Mouse (Mus musculus) 416B (cell line): Measurements from ENCODE around the gene Ccdc134.
"Not testable (repeated sequence)": the region's sequence is repeated elsewhere in the genome, so short reads cannot be mapped to it uniquely, and the experiment has no call there.

Experiments
- DNase-seq: peaks from one replicate; pipeline ENCODE4 v3.0.0; 2011; ENCODE audit warnings: low read depth

Ccdc134 gene

DNA sequence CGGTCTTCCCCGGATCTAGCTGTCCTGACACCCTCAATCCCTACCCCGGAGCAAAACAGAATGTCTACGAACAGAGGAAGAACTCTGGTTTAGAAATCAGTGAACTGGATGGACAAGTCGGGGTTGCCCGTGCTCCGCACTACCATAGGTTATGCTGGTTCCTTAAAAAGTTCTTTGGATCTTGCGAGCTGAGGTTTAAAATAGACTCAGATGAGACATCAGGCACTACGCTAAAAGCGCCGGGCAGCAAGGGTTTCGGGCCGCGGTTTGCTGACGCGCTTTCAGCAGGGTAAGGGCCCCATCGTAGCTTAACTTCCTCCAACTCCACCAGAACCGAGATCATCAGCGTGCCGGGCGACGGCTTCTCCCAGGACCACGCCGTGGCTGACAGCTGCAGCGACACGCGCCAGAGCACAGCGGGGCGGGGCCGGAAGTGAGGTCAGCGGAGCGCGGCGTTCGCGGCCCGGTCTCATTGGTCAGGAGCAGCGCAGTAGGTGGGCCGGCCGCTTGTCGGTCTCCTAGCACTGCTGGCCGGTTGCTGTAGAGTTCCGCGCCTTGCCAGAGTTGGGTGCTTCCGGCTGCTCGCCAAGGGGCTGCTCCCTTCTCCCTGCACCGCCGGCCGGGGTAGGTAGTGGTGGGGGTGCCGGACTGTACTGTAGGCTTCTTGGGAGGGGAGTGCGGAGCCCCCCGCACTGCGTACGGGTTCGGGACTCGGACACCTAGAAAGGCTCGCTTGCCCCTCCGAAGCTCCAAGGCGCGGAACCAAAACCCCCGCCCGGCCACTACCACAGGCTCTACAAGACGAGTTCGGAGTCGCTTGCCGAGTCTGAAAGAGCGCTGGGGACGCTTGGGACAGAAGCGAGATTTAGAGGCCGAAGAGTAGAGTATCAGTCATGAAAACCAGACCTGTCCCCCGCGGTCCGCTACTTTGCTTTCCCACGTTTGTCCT lies at the start of gene Ccdc134:
TSS of gene Ccdc134 (plus strand) at position 497 of the 949 bp plus-strand sequence.
- DNase-seq, result peak; percentile 95

DNA sequence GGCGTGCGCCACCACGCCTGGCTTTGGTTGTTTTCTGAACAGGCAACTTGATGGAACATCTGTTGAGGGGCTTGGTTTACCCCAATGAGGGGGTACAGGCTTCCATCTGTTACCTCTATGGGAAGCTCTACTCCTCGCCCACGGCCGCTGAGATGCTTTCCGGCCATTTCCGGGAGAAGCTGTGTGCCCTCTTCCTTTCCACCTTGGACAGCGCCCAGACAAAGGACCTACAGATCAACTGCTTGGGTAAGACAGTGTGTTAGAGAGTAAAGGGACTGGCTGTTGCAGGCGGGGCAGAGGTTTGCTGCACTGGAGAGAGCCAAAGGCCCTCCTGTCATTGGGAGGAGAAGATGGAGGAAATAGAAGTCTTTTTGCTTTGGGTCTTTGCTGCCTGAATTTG lies 47.8 kb upstream of the Ccdc134 start:
- peak; percentile 26 for DNase-seq

DNA sequence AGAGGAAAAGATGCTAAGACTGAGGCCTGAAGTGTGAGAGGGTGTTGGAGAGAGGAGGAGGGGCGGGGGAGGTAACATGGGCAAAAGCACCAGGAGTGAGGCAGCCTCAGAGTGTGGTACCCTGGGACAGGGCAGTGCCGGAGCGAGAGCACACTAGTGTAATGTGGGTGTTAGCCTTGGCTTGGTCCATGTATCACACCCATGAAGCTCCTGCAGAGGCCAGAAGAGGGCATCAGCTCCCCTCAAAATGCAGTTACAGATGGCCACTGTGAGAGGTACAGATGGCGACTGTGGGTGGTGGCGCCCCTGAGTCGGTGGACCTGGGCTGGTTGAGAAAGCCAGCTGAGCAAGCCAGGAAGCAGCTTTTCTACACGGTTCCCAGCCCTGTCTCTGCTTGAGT lies 46.6 kb upstream of the Ccdc134 start:
- DNase-seq, result peak; percentile 70

DNA sequence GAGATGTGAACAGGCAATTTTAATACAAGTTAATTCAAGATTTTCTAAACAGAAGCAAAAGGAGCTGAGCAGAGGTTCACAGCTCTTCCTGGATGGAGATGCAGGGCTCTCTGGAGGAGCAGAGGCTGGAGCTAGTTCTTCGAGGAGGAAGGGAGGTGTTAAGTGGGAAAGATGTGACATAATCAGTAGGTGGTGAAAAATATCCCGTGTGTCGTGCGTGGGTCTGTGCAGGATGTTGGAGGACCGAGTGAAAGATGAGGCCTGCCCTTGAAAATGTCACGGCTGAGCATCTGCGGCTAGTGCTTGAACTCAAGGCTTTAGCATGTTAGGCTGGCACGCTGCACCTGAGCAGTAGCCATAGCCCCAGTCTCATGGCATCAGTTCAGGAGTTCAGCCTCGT lies 42.1 kb upstream of the Ccdc134 start:
- DNase-seq, result no peak

DNA sequence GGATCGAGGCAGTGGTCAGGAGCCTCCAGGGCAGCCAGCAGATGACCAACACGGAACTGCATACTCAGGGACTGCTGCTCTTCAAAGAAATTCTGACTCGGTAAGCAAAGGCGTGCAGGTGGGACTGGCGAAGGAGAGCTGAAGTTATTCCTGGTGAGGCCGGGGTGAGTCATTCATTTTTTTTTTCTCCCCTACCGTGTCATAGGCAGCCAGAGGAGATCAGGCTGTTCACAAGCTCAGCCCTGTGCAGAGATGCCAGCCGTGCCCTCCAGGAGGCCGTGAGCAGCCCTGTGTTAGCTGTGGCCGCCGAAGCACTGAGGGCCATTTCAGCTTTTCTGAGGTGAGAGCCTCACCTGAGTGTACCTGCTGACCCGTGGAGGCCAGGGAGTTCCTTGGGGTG lies 41.6 kb upstream of the Ccdc134 start:
- DNase-seq, result no peak

DNA sequence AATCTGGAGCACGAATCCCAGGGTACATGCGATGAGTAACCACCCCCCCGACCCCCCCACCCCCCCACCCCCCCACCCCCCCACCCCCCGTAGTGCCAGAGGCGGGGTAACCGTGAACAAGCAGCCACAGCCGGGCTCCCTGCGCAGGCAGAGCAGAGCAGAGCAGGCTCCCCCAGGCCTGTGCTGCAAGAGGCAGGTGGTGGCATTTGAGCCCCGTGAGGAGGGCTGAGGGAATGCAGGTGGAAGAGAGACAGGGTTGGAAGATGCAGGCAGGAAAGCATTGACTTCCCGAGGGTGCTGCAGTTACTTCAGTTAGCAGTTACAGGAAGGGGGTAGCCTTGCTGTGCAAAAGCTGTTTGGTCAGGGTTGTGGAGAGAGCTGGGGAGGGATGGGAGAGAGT lies 40.5 kb upstream of the Ccdc134 start:
- DNase-seq, result no peak

DNA sequence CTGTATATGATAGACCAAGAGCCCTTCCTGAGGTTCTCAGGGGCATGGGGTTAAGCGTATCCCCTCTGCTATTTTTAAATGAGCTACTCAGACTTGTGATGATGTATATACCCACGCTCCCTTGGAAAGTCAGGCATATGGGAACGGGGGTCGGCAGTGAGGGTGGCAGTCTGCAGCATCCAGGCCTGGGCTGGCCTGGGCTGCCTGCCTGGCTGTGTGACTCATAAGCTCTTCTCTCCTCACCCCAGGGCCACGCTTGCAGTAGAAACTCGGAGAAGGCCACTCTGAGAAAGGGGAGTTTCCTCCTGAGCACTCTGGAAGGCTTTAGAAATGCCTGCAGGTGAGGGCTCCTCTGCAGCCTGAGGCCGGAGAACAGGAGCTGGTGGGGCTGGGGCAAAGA lies 36.7 kb upstream of the Ccdc134 start:
- no peak for DNase-seq

DNA sequence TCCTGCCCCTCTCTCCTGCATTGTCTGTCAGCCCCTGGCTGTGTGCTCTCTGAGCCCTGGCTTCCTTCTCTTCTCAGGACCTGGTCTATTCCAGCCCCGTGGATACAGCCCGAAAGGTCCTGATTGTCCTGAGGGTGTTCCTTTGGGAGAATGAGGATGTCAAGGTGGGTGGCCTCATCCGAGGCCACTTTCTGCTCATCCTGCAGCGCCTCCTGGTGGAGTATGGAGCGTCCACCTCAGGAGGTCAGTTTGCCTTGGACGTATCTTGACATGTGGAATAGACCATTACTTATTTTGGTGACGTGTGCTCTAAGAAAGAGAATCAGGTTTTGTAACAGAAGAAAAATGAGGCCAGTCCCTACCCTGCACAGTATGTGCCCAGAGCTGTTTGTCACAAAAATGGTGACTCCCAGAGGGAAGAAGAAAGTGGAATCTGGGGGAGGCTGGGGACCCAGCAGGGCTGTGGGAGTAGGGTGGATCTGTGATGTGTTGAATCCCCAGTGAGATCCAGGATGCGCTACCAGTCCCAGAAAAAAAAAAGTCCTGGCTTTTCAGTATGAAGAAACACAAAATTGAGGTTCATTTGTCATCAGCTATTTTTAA lies 20.7 kb upstream of the Ccdc134 start:
- peak; percentile 47 for DNase-seq

DNA sequence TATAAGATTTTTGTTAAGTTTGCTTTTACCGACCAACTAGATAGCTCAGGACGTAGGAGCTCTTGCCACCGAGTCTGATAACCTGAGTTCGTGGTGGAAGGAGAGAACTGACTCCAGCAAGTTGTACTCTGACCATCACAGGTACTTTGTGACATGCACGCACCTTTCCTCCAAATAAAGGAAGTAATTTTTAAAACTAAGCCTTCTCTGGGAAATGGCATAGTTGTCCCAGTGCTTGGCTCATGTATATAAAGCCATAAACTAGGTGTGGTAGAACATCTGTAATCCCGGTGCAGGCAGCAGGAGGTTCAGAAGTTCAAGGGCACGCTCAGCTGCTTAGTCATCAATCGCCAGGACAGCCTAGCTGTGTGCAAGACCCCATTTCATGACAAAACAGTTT lies 7.2 kb upstream of the Ccdc134 start:
- no peak for DNase-seq

DNA sequence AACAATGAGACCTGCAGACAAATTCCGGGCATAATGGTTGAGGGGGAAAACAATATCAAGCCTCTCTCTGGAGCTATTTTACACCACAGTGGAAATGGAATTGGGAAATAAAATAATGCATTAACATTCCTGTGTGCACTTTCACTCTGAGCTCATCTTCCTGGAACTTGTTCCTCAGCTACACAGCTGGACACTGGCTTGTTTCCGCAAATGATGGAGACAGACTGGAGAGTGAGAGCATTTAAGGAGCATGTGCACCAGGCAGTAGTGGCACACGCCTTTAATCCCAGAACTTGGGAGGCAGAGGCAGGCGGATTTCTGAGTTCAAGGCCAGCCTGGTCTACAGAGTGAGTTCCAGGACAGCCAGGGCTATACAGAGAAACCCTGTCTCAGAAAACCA lies 1.0 kb upstream of the Ccdc134 start:
- DNase-seq, result not testable (repeated sequence)

DNA sequence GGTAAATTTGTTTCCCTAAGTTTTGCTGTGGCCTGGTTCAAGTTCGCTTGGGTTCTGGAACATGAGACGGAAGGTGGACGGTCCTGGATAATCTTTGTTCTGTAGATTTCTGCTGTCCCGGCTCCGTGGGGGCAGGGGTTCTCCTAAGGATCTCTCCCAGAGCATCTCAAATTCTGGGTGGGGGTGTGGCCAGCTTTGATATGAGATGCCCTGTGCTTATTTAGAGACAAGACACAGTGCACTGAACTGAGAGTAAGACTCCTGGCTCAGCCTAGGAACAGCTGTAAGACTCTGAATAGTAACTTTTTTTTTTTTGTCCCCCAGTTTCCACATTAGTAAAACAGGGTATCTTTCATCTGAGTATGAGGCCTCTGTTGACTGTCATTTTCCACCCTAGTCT lies 676 bp downstream of the Ccdc134 start:
- no peak for DNase-seq

DNA sequence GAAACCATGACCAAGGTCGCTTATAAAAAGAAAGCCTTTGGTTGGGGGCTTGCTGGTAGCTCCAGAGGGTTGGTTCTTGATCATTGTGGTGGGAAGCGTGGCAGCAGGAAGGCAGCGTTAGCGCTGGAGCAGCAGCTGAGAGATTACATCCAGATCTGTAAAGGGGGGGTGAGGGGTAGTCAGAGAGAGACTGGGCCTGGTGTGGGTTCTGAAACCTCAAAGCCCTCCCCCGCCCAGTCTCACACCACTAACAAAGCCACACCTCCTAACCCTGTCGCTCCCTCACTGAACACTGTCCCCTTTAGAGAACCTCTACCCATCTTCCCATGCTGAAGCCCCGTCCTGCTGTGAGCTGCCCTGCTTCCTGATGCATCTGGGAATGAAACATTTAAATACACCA lies 2.9 kb downstream of the Ccdc134 start:
- DNase-seq, result peak; percentile 84

DNA sequence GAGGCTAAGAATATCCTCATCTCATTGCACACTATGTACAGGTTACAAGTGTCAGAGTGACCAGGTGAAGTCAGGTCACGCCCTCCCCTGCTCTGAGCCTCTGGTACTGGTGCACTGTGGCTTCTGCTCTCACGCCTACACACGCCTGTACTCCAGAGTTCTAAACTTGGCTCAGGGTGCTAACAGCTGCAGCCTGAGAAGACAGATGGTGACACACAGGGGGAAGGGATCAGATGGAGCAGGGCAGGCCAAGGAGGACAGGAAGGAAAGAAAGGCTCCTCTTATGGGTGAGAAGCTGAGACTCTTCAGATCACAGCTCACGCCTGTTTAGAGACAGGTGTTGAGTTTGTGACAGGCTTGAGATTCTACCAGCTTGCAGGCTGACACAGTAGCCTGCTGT lies 7.7 kb downstream of the Ccdc134 start:
- no peak for DNase-seq

DNA sequence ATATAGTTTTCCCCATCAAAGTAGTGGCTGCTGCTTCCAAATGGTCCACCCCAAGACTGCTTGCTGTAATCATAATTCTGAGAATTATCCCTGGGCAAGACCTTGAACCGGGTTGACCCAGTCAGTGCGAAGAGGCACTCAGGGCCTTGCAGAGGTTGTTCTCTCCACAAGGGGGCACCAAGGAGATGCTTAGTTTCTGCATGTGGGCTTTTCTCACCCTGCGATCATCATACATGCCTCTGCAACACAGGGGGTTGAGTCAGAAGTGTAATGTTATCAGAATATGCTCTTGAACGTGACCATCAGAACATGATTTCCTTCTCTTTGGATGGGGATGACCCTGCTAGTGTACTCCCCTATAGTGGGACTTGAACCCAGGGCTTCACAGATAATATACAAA lies 10.8 kb downstream of the Ccdc134 start:
- peak; percentile 79 for DNase-seq

DNA sequence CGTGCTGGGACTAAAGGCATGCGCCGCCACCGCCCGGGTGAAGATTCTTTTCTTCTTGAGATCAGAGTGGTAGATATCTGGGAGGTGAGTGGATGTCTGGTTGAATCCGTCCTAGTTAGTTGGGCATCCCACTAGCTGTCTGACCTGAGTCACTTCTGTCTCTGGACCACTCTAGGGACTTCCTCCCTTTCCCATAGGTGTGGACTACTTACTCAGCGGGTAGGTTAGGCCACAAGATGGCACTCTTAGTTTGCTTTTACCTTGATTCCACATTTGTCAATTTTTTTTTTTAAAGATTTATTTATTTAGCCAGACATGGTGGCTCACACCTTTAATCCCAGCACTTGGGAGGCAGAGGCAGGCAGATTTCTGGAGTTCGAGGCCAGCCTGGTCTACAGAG lies 11.5 kb downstream of the Ccdc134 start:
- peak; percentile 70 for DNase-seq

DNA sequence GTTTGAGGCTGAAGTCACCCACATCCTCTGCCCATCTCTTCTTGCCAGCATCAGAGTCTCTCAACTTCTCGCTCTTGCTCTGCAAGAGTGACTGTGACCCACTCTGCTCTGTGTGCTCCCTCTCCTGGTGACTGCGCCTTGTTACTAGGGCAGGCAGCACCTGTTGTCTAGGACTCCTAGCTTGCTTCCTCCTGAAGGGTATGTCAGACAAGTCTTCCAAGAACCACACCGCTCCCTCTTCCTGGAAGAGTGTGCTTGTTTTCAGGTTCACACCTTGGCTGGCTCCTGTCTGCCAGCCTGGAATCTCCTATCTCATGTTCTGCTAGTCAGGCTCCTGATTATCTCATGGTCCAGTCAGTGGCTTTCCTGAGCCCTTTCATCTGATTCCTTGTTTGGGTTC lies 12.6 kb downstream of the Ccdc134 start:
- no peak for DNase-seq

DNA sequence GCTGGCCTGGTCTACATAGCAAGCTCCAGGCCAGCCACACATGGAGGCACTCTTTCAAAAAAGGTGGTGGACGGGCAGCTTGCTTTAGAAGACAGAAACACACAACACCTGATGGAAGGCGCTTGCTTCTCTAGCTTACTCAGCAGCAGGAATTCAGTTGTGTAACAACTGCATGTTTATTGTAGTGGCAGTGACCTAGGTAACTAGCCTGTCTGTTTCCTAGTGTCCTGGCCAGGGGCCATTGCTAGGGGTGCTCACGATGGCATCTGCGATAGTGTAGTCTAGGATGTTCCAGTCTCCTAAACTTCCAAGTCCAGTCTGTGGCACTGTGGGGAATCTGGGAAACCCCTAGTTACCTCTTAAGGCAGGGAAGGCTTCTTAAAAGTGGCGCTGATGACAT lies 16.4 kb downstream of the Ccdc134 start:
- DNase-seq, result no peak

DNA sequence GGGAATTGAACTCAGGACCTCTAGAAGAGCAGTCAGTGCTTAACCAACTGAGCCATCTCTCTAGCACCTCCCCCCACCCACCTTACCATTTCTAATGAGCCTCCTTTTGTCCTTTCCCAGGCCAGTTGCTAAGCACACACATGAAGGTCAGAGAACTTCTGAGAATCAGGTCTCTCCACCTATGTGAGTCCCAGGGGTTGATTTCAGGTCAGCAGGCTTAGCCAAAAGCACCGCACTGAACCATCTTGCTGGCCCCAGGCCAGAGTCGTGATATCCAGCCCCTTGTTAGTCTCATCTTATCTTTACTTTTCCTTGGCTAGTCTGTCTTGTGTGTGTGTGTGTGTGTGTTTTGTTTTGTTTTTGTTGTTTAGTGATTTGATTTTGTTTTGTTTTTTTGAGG lies 17.7 kb downstream of the Ccdc134 start:
- no peak for DNase-seq

DNA sequence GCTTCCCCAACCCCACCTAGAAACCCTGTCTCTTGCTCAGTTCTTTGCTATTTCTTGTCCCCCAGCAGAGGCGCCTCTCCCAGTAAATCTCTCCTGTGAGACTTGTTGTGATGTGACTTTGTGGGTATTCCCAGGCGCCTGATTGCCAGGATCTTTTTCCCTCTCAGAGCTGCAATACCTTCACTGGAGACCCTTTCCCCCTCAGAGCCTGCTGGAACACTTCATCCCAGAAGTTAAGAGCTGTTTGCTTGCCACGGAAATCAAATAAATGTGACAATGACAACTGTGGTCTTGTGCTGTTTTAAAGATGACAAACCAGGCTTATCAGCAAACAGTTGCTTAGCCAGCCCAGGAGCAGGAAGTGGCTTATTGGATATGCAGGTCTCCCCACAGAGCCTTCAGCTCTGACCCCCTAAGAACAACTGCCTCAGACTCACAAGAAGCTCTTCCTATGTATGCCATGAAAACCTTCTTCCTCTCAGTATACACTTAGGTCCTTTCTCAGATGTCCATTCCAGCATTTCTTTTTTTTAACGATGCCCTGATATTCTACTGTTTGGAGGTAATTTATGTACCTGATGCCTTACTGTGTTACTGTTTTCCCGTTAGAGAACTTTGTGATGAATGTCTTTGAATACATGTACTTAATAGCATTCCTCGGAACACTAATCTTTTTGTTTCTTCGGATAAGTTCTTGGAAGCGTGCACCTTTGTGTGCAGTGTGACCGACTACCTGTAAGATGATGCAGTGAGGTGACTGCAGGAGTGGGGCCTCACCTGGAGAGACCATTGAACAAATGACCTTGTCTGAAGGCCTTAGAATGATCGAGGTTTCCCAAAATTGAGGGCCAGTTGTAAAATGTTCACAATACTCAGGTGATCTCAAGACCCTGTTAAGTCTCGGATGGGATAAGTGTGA lies 18.4 kb downstream of the Ccdc134 start:
- peak; percentile 88 for DNase-seq

DNA sequence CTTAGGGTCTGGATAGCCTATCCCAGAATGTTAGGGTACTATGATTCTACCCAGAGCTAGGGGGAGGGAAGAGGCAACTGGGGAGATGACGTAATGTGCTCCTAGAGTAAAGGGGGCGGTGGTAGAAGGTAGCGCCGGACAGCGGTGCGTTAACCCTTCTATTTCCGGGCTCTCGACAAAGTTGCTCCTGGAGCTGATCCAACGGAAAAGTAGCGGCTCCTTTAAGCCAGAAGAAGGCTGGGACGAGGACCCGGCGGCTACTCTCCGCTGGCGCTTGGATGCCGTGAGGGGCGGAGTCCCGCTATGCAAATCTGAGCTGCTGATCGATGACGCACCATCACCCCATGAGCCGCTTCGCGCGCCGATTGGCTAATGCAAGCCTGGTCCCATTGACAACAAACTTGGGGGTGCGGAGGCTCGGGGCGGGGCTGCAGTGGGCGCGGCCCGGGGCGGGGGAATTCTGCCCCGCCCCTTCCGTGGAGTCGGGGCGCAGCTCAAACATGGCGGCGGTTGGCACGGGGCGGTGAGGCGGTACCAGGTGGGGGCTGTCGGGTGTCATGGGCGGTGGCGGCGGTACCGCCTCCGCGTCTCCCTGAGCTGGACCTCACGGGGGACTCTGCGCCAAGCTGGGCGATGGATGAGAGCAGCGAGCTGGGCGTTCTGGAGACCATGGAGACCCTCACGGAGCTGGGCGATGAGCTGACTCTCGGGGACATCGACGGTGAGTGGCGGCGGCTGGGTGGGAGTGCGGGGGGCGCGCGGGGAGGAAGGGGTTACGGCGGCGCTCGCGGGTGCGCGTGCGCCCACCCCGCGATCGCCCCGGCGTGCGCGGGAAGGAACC lies 19.3 kb downstream of the Ccdc134 start, which contains the start of gene Srebf2:
TSS of gene Srebf2 (plus strand) at position 412 of the 841 bp plus-strand sequence.
- peak; percentile 100 for DNase-seq

DNA sequence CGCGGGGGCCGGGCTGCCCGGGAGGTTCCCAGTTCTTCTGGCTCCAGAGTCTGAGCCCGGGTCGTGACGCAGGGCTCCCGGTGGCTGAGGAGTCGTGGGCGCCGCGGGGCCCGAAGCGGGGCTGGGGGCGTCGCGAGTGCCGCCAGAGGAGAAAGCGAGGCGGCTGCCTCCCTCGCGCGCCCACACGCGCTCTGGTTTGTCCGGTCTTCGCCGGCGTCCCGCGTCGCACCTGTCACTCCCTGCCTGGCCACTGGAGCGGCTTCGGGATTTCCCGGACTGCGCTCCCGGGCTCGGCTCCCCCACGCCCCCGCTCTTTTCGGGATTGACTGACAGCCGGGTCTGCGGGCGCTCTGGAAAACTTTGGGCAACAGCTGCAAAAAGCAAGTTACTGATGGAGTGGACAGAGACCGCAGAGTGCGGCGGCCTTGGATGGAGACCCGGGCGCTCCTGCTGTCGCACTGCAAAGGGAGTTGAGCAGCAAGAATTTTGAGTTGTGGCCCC lies 19.9 kb downstream of the Ccdc134 start:
- peak; percentile 32 for DNase-seq
